Mouse (Mus musculus) spleen, postnatal 4 days (tissue): ENCODE data around the gene Hps6.

Experiments used
- DNase-seq, 2 experiments: peaks; one replicate each; pipeline ENCODE4 v3.0.0; 2022; ENCODE audit warnings: low spot score in 2 of 2

Hps6 gene

GRCm38 (mm10) chr19:46044993-46045695 lies 41.8 kb downstream of the Hps6 start, which contains the start of gene Ldb1:
Ldb1 (minus strand) TSS chr19:46045214.
- DNase-seq: peak; percentile 71 to 84

- peak; percentile 20 to 65 for DNase-seq
These were observed 42.5 kb downstream of the Hps6 start for GRCm38 (mm10) chr19:46045696-46046311.

GRCm38 (mm10) chr19:46046621-46047025 lies 43.3 kb downstream of the Hps6 start:
- no peak for DNase-seq

GRCm38 (mm10) chr19:46047426-46047825 lies 44.1 kb downstream of the Hps6 start:
- no peak for DNase-seq

- DNase-seq: no peak
These were observed 45.8 kb downstream of the Hps6 start for GRCm38 (mm10) chr19:46049129-46049528.

GRCm38 (mm10) chr19:46050462-46050861 lies 47.2 kb downstream of the Hps6 start:
- DNase-seq: no peak
